Mouse (Mus musculus): ENCODE data around the gene Fndc3b. TPM values are rescaled to one million over a fixed set of nuclear protein-coding genes. Genes with fewer than 3 reads are reported as not detected.
"Not testable (repeated sequence)": the region's sequence is repeated elsewhere in the genome, so short reads cannot be mapped to it uniquely, and the experiment has no call there.

The Fndc3b gene
- polyA plus RNA-seq, 1 experiment from 2014 or later: 12.8 TPM

DNA sequence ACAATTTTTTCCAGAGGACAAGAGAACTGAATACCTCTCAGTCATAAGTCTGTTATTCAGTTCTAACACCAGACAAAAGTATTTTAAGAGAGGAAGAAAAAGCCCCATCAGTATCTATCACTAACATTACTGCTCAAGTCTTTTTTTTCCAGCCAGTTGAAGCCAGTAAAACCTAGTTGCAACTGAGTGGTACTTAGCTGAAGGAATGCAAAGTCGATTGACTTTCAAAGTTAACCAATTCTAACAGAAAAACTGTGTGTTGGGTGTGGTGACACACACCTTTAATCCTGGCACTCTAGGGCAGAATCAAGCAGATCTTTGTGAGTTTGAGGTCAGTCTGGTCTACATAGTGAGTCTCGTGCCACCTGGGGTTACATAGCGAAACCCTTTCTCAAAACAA lies 304.7 kb downstream of the Fndc3b start:
- DNase-seq (ENCODE audit: low spot score) (no peak), ATAC-seq (ENCODE audit: low FRiP score) (no peak)
- no peaks in the 10 kb centered on the region for H3K9me3 ChIP-seq (ENCODE audit: control insufficient read depth, low read length)
- no peak overlapping the region for H3K4me3 ChIP-seq (ENCODE audit: low read depth, low read length)
- no peak overlapping the region for H3K4me2 ChIP-seq (replicated peaks; ENCODE audit: low read depth, low read length)
- no peaks in the 10 kb centered on the region for H3K4me1 ChIP-seq (replicated peaks; ENCODE audit: control insufficient read depth, insufficient read depth, low read length)
- WGBS: 90% methylated on average over 3 of the region's 3 CpGs
- no peaks in the 10 kb centered on the region for H3K27me3 ChIP-seq (ENCODE audit: control insufficient read depth, insufficient read depth, low read length)
- H3K9ac ChIP-seq (ENCODE audit: low read depth, low read length): no peak overlapping the region
- no peaks in the 10 kb centered on the region for H3K36me3 ChIP-seq (ENCODE audit: control insufficient read depth, insufficient read depth, low read length)
- H3K27ac ChIP-seq (ENCODE audit: low read depth, low read length): no peak overlapping the region

GRCm38 (mm10) chr3:27400996-27401395 lies 310.1 kb downstream of the Fndc3b start:
- H3K9ac ChIP-seq (ENCODE audit: low read depth, low read length); H3K9me3 ChIP-seq (ENCODE audit: control insufficient read depth, low read length); H3K27me3 ChIP-seq (ENCODE audit: control insufficient read depth, insufficient read depth, low read length); H3K4me3 ChIP-seq (ENCODE audit: low read depth, low read length); DNase-seq (ENCODE audit: low spot score); H3K36me3 ChIP-seq (ENCODE audit: control insufficient read depth, insufficient read depth, low read length); H3K4me1 ChIP-seq (replicated peaks; ENCODE audit: control insufficient read depth, insufficient read depth, low read length); H3K27ac ChIP-seq (ENCODE audit: low read depth, low read length); ATAC-seq (ENCODE audit: low FRiP score); H3K4me2 ChIP-seq (replicated peaks; ENCODE audit: low read depth, low read length): not testable (repeated sequence)
- WGBS: 98% methylated on average over 3 of the region's 3 CpGs

DNA sequence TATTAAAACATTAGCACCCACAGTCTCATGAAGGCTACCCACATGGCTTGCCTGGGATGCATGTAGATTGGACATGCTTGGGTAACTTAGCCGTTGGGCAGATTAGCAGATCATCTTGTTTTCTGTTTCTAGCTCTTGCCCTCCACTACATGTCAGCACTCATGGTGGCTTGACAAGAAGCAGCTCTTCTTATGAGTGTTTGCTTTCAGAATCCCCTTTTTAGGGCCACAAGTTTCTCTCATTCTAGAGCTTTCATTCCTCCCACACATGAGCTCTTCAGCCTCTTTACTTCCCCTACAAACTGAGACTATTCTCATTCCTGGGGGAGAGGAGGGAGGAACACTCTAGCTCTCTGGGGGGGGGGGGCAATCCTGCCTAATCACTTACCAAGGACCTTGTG lies 321.2 kb downstream of the Fndc3b start:
- no peak overlapping the region for H3K4me2 ChIP-seq (replicated peaks; ENCODE audit: low read depth, low read length)
- no peak overlapping the region for H3K27ac ChIP-seq (ENCODE audit: low read depth, low read length)
- H3K4me3 ChIP-seq (ENCODE audit: low read depth, low read length): no peak overlapping the region
- no peaks in the 10 kb centered on the region for H3K27me3 ChIP-seq (ENCODE audit: control insufficient read depth, insufficient read depth, low read length)
- WGBS: 90% methylated on average over 1 of the region's 1 CpGs
- ATAC-seq (ENCODE audit: low FRiP score) (no peak), DNase-seq (ENCODE audit: low spot score) (no peak)
- H3K9ac ChIP-seq (ENCODE audit: low read depth, low read length): no peak overlapping the region
- no peaks in the 10 kb centered on the region for H3K36me3 ChIP-seq (ENCODE audit: control insufficient read depth, insufficient read depth, low read length)
- no peaks in the 10 kb centered on the region for H3K4me1 ChIP-seq (replicated peaks; ENCODE audit: control insufficient read depth, insufficient read depth, low read length)
- no peaks in the 10 kb centered on the region for H3K9me3 ChIP-seq (ENCODE audit: control insufficient read depth, low read length)

- Histone ChIP-seq H3K9me3 (ENCODE audit: control insufficient read depth, low read length) (no peaks in the 10 kb centered on the region), H3K4me2 (replicated peaks; ENCODE audit: low read depth, low read length) (no peak overlapping the region), H3K27ac (ENCODE audit: low read depth, low read length) (no peak overlapping the region), H3K36me3 (ENCODE audit: control insufficient read depth, insufficient read depth, low read length) (no peaks in the 10 kb centered on the region), H3K4me1 (replicated peaks; ENCODE audit: control insufficient read depth, insufficient read depth, low read length) (no peaks in the 10 kb centered on the region), H3K9ac (ENCODE audit: low read depth, low read length) (no peak overlapping the region), H3K27me3 (ENCODE audit: control insufficient read depth, insufficient read depth, low read length) (no peaks in the 10 kb centered on the region), H3K4me3 (ENCODE audit: low read depth, low read length) (no peak overlapping the region)
- WGBS: 77% methylated on average over 3 of the region's 3 CpGs
- DNase-seq (ENCODE audit: low spot score): no peak
- no peak for ATAC-seq (ENCODE audit: low FRiP score)
Measured at GRCm38 (mm10) chr3:27384836-27385235, 326.3 kb downstream of the Fndc3b start.

DNA sequence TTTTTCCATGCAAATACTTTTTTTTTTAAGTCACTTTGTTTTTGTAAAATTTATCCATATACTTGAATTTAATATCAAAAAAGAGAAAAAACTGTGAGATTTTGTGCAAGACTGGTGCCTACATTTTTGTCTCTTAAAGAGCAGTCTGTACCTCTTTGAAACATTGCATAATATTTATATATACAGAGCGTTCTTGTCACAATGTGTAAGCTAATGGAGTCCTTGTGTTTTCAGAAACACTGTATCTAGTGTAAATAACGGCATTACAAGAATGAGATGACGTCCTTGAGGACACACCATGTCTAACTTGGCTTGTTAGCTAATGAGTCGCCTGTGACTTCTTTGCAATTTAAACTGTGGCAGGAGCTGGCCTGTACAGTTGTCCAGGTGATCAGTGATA lies 333.2 kb downstream of the Fndc3b start:
- Histone ChIP-seq H3K4me3 (ENCODE audit: low read depth, low read length) (no peak overlapping the region), H3K9me3 (ENCODE audit: control insufficient read depth, low read length) (no peaks in the 10 kb centered on the region), H3K36me3 (ENCODE audit: control insufficient read depth, insufficient read depth, low read length) (no peaks in the 10 kb centered on the region), H3K4me2 (replicated peaks; ENCODE audit: low read depth, low read length) (no peak overlapping the region), H3K9ac (ENCODE audit: low read depth, low read length) (no peak overlapping the region), H3K27ac (ENCODE audit: low read depth, low read length) (no peak overlapping the region), H3K27me3 (ENCODE audit: control insufficient read depth, insufficient read depth, low read length) (peaks cover 4% of the 10 kb centered on the region; the same call in 1 of the 2 replicates), H3K4me1 (replicated peaks; ENCODE audit: control insufficient read depth, insufficient read depth, low read length) (no peaks in the 10 kb centered on the region)
- ATAC-seq (ENCODE audit: low FRiP score) (no peak), DNase-seq (ENCODE audit: low spot score) (no peak)
- 77% methylated on average over 4 of the region's 4 CpGs for WGBS

DNA sequence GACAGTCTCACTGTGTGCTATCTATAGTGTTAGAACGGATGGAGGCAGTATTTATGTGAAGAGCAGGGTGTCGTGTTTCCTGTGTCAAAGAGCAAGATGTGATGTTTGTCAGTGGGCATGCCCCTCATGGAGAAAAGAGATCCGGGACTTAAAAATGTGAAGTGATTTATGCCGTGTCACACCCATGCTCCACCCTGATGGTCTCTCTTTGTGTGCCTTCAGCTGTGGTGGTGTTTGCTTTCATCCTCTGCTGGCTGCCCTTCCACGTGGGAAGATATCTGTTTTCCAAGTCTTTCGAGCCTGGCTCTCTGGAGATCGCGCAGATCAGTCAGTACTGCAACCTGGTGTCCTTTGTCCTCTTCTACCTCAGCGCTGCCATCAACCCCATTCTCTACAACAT lies 336.7 kb downstream of the Fndc3b start:
- Histone ChIP-seq H3K27me3 (ENCODE audit: control insufficient read depth, insufficient read depth, low read length) (peaks cover 35% of the 10 kb centered on the region), H3K4me1 (replicated peaks; ENCODE audit: control insufficient read depth, insufficient read depth, low read length) (0 out of 2 replicates have a peak, but pooled peaks cover 4% of the 10 kb centered on the region), H3K9me3 (ENCODE audit: control insufficient read depth, low read length) (no peaks in the 10 kb centered on the region), H3K4me3 (ENCODE audit: low read depth, low read length) (no peak overlapping the region), H3K27ac (ENCODE audit: low read depth, low read length) (no peak overlapping the region), H3K4me2 (replicated peaks; ENCODE audit: low read depth, low read length) (no peak overlapping the region), H3K36me3 (ENCODE audit: control insufficient read depth, insufficient read depth, low read length) (no peaks in the 10 kb centered on the region), H3K9ac (ENCODE audit: low read depth, low read length) (no peak overlapping the region)
- DNase-seq (ENCODE audit: low spot score) (no peak), ATAC-seq (ENCODE audit: low FRiP score) (no peak)
- WGBS: 64% methylated on average over 9 of the region's 9 CpGs

GRCm38 (mm10) chr3:27371725-27372650 lies 339.1 kb downstream of the Fndc3b start:
- H3K4me2 ChIP-seq (replicated peaks; ENCODE audit: low read depth, low read length): peak overlapping the region; percentile 45
- H3K9me3 ChIP-seq (ENCODE audit: control insufficient read depth, low read length): no peaks in the 10 kb centered on the region
- peak overlapping the region; percentile 22 for H3K4me3 ChIP-seq (ENCODE audit: low read depth, low read length)
- no peak overlapping the region for H3K27ac ChIP-seq (ENCODE audit: low read depth, low read length)
- H3K4me1 ChIP-seq (replicated peaks; ENCODE audit: control insufficient read depth, insufficient read depth, low read length): 0 out of 2 replicates have a peak, but pooled peaks cover 4% of the 10 kb centered on the region
- peak; percentile 61 for ATAC-seq (ENCODE audit: low FRiP score)
- peaks cover 37% of the 10 kb centered on the region for H3K27me3 ChIP-seq (ENCODE audit: control insufficient read depth, insufficient read depth, low read length)
- H3K9ac ChIP-seq (ENCODE audit: low read depth, low read length): no peak overlapping the region
- DNase-seq (ENCODE audit: low spot score): peak; percentile 44
- no peaks in the 10 kb centered on the region for H3K36me3 ChIP-seq (ENCODE audit: control insufficient read depth, insufficient read depth, low read length)
- 1% methylated on average over 76 of the region's 77 CpGs for WGBS

DNA sequence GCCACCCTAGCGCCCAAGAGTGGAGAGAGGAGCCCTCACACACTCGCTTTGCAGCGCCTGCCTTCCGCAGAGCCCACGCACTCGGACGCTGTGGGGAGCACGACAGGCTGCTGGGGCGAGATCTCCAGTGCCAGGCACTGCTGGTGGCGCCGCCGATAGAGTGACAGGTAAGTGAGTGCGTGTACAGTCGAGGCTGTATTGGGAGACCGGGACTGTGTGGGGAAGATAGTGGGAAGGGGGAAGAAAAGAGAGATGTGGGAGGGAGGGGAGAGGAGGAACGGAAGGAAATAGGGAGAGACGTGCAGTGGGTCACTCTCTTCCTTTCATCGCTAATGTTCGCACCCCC lies 339.9 kb downstream of the Fndc3b start, which contains the start of gene Ghsr:
Ghsr (plus strand) TSS at position 76 of the 346 bp plus-strand sequence.
- WGBS: 1% methylated on average over 19 of the region's 19 CpGs
- Histone ChIP-seq H3K4me2 (replicated peaks; ENCODE audit: low read depth, low read length) (peak within 1 kb of the TSS; percentile 45), H3K9ac (ENCODE audit: low read depth, low read length) (no peak within 1 kb of the TSS), H3K4me1 (replicated peaks; ENCODE audit: control insufficient read depth, insufficient read depth, low read length) (0 out of 2 replicates have a peak, but pooled peaks cover 4% of the 10 kb centered on the region), H3K4me3 (ENCODE audit: low read depth, low read length) (peak within 1 kb of the TSS; percentile 22), H3K27me3 (ENCODE audit: control insufficient read depth, insufficient read depth, low read length) (peaks cover 37% of the 10 kb centered on the region), H3K9me3 (ENCODE audit: control insufficient read depth, low read length) (no peaks in the 10 kb centered on the region), H3K36me3 (ENCODE audit: control insufficient read depth, insufficient read depth, low read length) (no peaks in the 10 kb centered on the region), H3K27ac (ENCODE audit: low read depth, low read length) (no peak within 1 kb of the TSS)
- peak; percentile 27; the same call in 1 of the 2 replicates for ATAC-seq (ENCODE audit: low FRiP score)
- peak; percentile 33 for DNase-seq (ENCODE audit: low spot score)

Measured in hindbrain, embryonic 11.5 days (tissue).